Mouse (Mus musculus) heart, embryonic 14.5 days (tissue): ENCODE results near the gene Rspo1. TPM values are rescaled to one million over a fixed set of nuclear protein-coding genes. Genes with fewer than 3 reads are reported as not detected.
"Not testable (repeated sequence)": the region's sequence is repeated elsewhere in the genome, so short reads cannot be mapped to it uniquely, and the experiment has no call there.

Source experiments
- ATAC-seq: fragments of 200-750 bp; cut with Nextera tagmentation; 2 replicates; pipeline ENCODE4 v1.8.0; 2017; ENCODE audit warnings: low read depth, moderate TSS enrichment; ENCODE audit not compliant: insufficient number of reproducible peaks, insufficient read depth, low FRiP score
- H3K27ac ChIP-seq, 2 experiments: fragments of 200-500 bp in 1 of 2; fragments of 300-500 bp in 1 of 2; sonication (generic) in 1 of 2; replicated peaks in 1 of 2; 2 replicates each; pipeline ENCODE4 v1.5.1; 2012 to 2014; ENCODE audit warnings: low read depth in 2 of 2, low read length in 2 of 2, control low read depth in 1 of 2, mild to moderate bottlenecking in 1 of 2, mixed read lengths in 1 of 2; ENCODE audit not compliant: control insufficient read depth in 1 of 2, insufficient read depth in 1 of 2
- H3K27me3 ChIP-seq: fragments of 300-500 bp; sonication (generic); 2 replicates; pipeline ENCODE4 v1.6.1; 2014; ENCODE audit warnings: mild to moderate bottlenecking, low read length, control low read depth; ENCODE audit not compliant: control insufficient read depth, insufficient read depth
- H3K36me3 ChIP-seq: fragments of 300-500 bp; sonication (generic); 2 replicates; pipeline ENCODE4 v1.6.1; 2014; ENCODE audit warnings: mild to moderate bottlenecking, control low read depth, low read length, mixed read lengths; ENCODE audit not compliant: control insufficient read depth, insufficient read depth
- H3K4me1 ChIP-seq, 2 experiments: fragments of 200-500 bp in 1 of 2; fragments of 300-500 bp in 1 of 2; sonication (generic) in 1 of 2; 2 replicates each; pipeline ENCODE4 v1.6.1; 2012 to 2014; ENCODE audit warnings: low read length in 2 of 2, control low read depth in 1 of 2, mixed read lengths in 1 of 2; ENCODE audit not compliant: control insufficient read depth in 2 of 2, insufficient read depth in 2 of 2
- H3K4me2 ChIP-seq: fragments of 300-500 bp; sonication (generic); 2 replicates; pipeline ENCODE4 v1.6.1; 2014; ENCODE audit warnings: mild to moderate bottlenecking, low read length
- H3K4me3 ChIP-seq, 2 experiments: fragments of 200-500 bp in 1 of 2; fragments of 300-500 bp in 1 of 2; sonication (generic) in 1 of 2; 2 replicates each; pipeline ENCODE4 v1.5.1; 2012 to 2014; ENCODE audit warnings: low read length in 2 of 2, mild to moderate bottlenecking in 2 of 2, control low read depth in 1 of 2, low read depth in 1 of 2, moderate library complexity in 1 of 2; ENCODE audit not compliant: control insufficient read depth in 1 of 2, insufficient read depth in 1 of 2
- H3K9ac ChIP-seq: fragments of 300-500 bp; sonication (generic); 2 replicates; pipeline ENCODE4 v1.6.1; 2014; ENCODE audit warnings: mild to moderate bottlenecking, low read length
- H3K9me3 ChIP-seq: fragments of 300-500 bp; sonication (generic); 2 replicates; pipeline ENCODE4 v1.6.1; 2016; ENCODE audit warnings: low read length, control low read depth; ENCODE audit not compliant: control insufficient read depth
- WGBS: fragments of 180-500 bp; shearing (Covaris S2); extraction: QIAGEN DNeasy Blood & Tissue Kit; methylation state at CpG from one replicate; pipeline ENCODE4 v1.1.7; 2014; 5-methylcytosine and 5-hydroxymethylcytosine counted together
- polyA plus RNA-seq: library from polyadenylated mRNA; unstranded; fragments of >200 nt; fragmentation: Nextera tagmentation; extraction: Ambion mirVana; gene quantifications from 2 replicates; pipeline ENCODE4 v1.2.1, GENCODE M21; 2014

The Rspo1 gene
- polyA plus RNA-seq, result 8.3 and 9.5 TPM in 2 replicates

DNA sequence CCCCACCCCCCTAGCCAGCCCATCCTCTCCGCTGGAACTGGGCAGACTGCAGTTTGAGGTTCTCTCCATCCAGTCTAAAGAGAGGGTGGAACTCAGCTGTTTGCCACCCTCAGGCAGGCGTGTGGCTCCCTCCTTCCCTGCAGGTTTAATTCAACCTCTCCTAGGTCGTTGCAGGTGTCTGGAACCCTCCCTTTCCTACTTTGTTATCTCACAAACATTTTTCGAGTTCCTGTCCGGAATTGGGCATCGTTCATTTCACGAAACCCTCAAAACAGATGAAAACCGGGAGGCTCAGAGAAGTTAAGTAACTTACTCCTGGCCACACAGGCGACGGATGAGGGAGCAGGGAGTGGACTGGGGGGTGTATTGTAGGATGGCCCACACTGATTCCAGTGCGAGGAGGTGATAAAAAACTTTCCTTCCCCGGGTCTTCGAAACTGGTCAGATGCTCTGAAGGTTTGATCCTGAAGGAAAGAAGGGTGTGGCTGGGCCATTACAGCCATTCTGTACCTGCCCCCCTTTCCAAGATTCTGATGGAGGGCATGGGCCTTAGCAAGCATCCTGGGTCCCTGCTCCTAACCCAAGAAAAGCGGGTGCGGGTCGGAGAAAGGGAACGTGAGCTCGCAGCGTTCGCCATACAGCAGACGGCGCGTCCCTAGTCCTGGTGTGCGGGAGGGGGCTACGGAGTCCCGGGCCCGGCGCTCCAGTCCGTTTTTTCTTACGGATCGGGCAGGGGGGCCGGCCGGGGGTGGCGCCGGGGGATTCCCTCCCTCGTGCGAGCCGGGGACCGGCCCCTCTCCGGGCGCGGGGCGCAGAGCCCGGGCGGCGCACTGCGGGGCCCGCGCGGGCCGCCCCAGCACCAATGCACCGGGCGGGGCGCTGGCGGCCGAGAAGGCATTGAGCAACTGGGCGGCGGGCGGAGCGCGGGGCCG is at the start of gene Rspo1:
Gene Rspo1, plus strand, starts transcription at position 760 of the 932 bp plus-strand sequence.
- no peak within 1 kb of the TSS for H3K27ac ChIP-seq
- peaks cover 4 to 11% of the 10 kb centered on the region in 2 experiments; a peak in 3 of 4 replicates for H3K4me1 ChIP-seq
- 2% methylated on average over 53 of the region's 62 CpGs for WGBS
- no peaks in the 10 kb centered on the region for H3K9me3 ChIP-seq
- H3K4me2 ChIP-seq, result peak within 1 kb of the TSS; percentile 62
- no peaks in the 10 kb centered on the region for H3K36me3 ChIP-seq
- peaks cover 97% of the 10 kb centered on the region for H3K27me3 ChIP-seq
- H3K9ac ChIP-seq, result peak within 1 kb of the TSS; percentile 41
- ATAC-seq, result no peak
- H3K4me3 ChIP-seq, result peak within 1 kb of the TSS; percentile 34 to 42

- ATAC-seq, result peak; percentile 98
- peaks cover 36% of the 10 kb centered on the region for H3K36me3 ChIP-seq
- H3K9ac ChIP-seq, result peak within 1 kb of the TSS; percentile 86
- H3K4me1 ChIP-seq, result peaks cover 4 to 18% of the 10 kb centered on the region in 2 experiments
- no peaks in the 10 kb centered on the region for H3K27me3 ChIP-seq
- H3K4me2 ChIP-seq, result peak within 1 kb of the TSS; percentile 77
- WGBS, result under 1% methylated on average over 52 of the region's 52 CpGs
- H3K4me3 ChIP-seq, result peak within 1 kb of the TSS; percentile 80 to 88
- peak within 1 kb of the TSS; percentile 28 to 58 for H3K27ac ChIP-seq
- no peaks in the 10 kb centered on the region for H3K9me3 ChIP-seq
Observed at GRCm38 (mm10) chr4:124936613-124937471, 49.4 kb upstream of the Rspo1 start, which contains the start of gene 9930104L06Rik. TSS of gene 9930104L06Rik (plus strand) at chr4:124937048.

- H3K27ac ChIP-seq, H3K9me3 ChIP-seq, H3K27me3 ChIP-seq, H3K4me3 ChIP-seq, ATAC-seq, H3K4me2 ChIP-seq, H3K9ac ChIP-seq: not testable (repeated sequence)
- peaks cover 4 to 18% of the 10 kb centered on the region in 2 experiments for H3K4me1 ChIP-seq
- H3K36me3 ChIP-seq, result peaks cover 52% of the 10 kb centered on the region
- WGBS, result 93% methylated on average over 4 of the region's 4 CpGs
Observed at GRCm38 (mm10) chr4:124939211-124939610, 47.0 kb upstream of the Rspo1 start, which contains the start of gene Cdca8. TSS of gene Cdca8 (minus strand) at chr4:124939311.

GRCm38 (mm10) chr4:124943022-124943421 is 43.2 kb upstream of the Rspo1 start:
- ATAC-seq, result no peak

GRCm38 (mm10) chr4:124943781-124944180 is 42.4 kb upstream of the Rspo1 start:
- no peak overlapping the region for H3K27ac ChIP-seq
- H3K27me3 ChIP-seq, result no peaks in the 10 kb centered on the region
- no peak overlapping the region for H3K4me3 ChIP-seq
- ATAC-seq, result no peak
- H3K9ac ChIP-seq, result no peak overlapping the region
- no peaks in the 10 kb centered on the region for H3K4me1 ChIP-seq
- peaks cover 42% of the 10 kb centered on the region for H3K36me3 ChIP-seq
- 58% methylated on average over 5 of the region's 5 CpGs for WGBS
- no peaks in the 10 kb centered on the region for H3K9me3 ChIP-seq
- no peak overlapping the region for H3K4me2 ChIP-seq

More at GRCm38 (mm10) chr4:124943022-124943421, 43.2 kb upstream of the Rspo1 start:
- H3K4me1 ChIP-seq, result peaks cover 0 to 3% of the 10 kb centered on the region in 2 experiments; a peak in 1 of 4 replicates
- no peaks in the 10 kb centered on the region for H3K27me3 ChIP-seq
- H3K27ac ChIP-seq, result no peak overlapping the region
- H3K9ac ChIP-seq, result no peak overlapping the region
- peaks cover 48% of the 10 kb centered on the region for H3K36me3 ChIP-seq
- WGBS, result 7% methylated on average over 4 of the region's 4 CpGs
- H3K9me3 ChIP-seq, result no peaks in the 10 kb centered on the region
- no peak overlapping the region for H3K4me2 ChIP-seq
- no peak overlapping the region for H3K4me3 ChIP-seq

DNA sequence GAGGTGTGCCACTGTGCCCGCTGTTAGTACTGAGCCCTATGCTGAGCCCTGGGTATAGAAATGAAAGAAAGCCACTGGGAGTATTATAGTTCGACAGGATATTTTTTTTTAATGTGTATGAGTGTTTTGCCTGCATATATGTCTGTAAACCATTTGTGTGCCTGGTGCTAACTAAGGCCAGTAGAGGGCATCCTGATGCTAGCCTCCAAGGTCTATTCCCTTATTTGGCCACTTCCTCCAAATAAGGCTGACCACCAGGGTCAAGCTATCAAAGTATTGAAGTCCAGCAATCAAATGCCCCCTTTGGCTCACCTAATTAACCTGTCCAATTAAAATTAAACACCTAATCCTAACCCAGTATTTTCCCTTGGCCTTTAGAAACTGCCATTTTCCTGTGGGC is 41.3 kb upstream of the Rspo1 start:
- Histone ChIP-seq H3K4me1 (no peaks in the 10 kb centered on the region), H3K9ac (no peak overlapping the region), H3K27me3 (no peaks in the 10 kb centered on the region), H3K36me3 (peaks cover 32% of the 10 kb centered on the region), H3K9me3 (no peaks in the 10 kb centered on the region), H3K4me3 (no peak overlapping the region), H3K27ac (no peak overlapping the region), H3K4me2 (no peak overlapping the region)
- ATAC-seq, result no peak
- WGBS, result 56% methylated on average over 2 of the region's 2 CpGs

- Histone ChIP-seq H3K9ac (no peak overlapping the region), H3K4me2 (no peak overlapping the region), H3K27me3 (no peaks in the 10 kb centered on the region), H3K4me1 (no peaks in the 10 kb centered on the region), H3K9me3 (no peaks in the 10 kb centered on the region), H3K4me3 (no peak overlapping the region), H3K27ac (no peak overlapping the region), H3K36me3 (no peaks in the 10 kb centered on the region)
- 74% methylated on average over 3 of the region's 3 CpGs for whole genome bisulfite sequencing
- no peak for ATAC-seq
Observed at GRCm38 (mm10) chr4:124949488-124949887, 36.7 kb upstream of the Rspo1 start.
